Mouse (Mus musculus) cortical plate, adult 2 months (tissue): ENCODE measurements around the gene Gstm2.

Experiments used
- CTCF ChIP-seq: fragments of 200-500 bp; IDR thresholded peaks from 2 replicates; pipeline ENCODE4 v1.5.1; 2011; ENCODE audit warnings: mild to moderate bottlenecking, control low read depth, low read length; ENCODE audit not compliant: insufficient read depth; ENCODE audit errors: extremely low read depth
- POLR2A ChIP-seq: fragments of 200-500 bp; IDR thresholded peaks from 2 replicates; pipeline ENCODE4 v1.6.1; 2011; ENCODE audit warnings: mild to moderate bottlenecking, low read length, control low read depth; ENCODE audit not compliant: insufficient read depth; ENCODE audit errors: extremely low read depth

DNA sequence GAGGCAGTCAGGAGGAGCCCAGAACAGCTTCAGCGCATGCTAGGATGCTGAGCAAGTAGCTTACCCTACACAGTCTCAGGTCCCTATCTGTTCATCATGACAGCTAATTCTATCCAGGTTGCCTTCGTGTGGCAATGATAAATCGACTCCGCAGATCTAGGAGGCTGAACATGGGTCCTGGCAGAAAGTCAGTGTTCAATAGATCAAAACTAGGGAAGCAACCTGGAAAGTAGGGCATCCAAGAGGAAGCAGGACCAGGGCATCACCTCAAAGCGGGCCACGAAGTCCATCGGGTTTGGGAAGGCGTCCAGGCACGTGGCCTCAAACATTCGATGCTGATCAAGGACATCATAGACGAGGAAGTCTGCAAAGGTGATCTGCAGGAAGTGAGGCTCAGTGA is 35.7 kb downstream of the Gstm2 start:
- TF ChIP-seq CTCF = no peak
- TF ChIP-seq POLR2A = no peak
